Mouse (Mus musculus) bone marrow, adult 2 months (tissue): ENCODE data around the gene Ppdpf.

Experiments used
- CTCF ChIP-seq: fragments of 200-500 bp; IDR thresholded peaks from 2 replicates; pipeline ENCODE4 v1.5.1; 2011; ENCODE audit warnings: low read length, control low read depth; ENCODE audit not compliant: control insufficient read depth, insufficient read depth
- POLR2A ChIP-seq: fragments of 200-500 bp; IDR thresholded peaks from 2 replicates; pipeline ENCODE4 v1.6.1; 2011; ENCODE audit warnings: low read depth, mild to moderate bottlenecking, control low read depth, low read length, borderline replicate concordance; ENCODE audit not compliant: control insufficient read depth

- TF ChIP-seq CTCF (no peak), POLR2A (no peak)
Observed at GRCm38 (mm10) chr2:181178471-181178870, 8.6 kb upstream of the Ppdpf start.
